Mouse (Mus musculus): ENCODE results near the gene Alox5ap. TPM values are rescaled to one million over a fixed set of nuclear protein-coding genes. Genes with fewer than 3 reads are reported as not detected.

The Alox5ap gene
- total RNA-seq, 2 experiments from 2014 or later: 9.4 to 10.0 TPM

- DNase-seq (ENCODE audit: low spot score in 2 of 2): no peak
These were observed 6.9 kb upstream of the Alox5ap start for GRCm38 (mm10) chr5:149257518-149258281.

GRCm38 (mm10) chr5:149259093-149259492 lies 5.5 kb upstream of the Alox5ap start:
- DNase-seq (ENCODE audit: low spot score in 2 of 2): no peak

DNA sequence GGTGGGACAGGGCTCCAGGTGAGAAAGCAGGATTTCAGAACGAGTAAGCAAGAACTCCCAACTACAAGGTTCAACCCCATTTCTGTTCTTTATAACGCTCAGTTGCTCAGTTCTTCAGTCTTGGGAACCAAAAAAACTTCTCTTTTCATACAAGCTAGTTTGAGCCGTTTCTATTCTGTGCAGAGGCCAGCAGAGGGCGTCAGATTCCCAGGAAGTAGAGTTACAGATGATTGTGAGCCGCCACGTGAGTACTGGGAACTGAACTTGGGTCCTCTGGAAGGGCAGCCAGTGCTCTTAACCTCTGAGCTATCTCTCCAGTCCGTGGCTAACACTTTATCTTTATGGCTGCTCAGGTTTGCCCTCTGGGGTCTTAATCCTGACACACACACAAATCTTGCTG lies 3.1 kb upstream of the Alox5ap start:
- no peak for DNase-seq (ENCODE audit: low spot score in 2 of 2)

DNA sequence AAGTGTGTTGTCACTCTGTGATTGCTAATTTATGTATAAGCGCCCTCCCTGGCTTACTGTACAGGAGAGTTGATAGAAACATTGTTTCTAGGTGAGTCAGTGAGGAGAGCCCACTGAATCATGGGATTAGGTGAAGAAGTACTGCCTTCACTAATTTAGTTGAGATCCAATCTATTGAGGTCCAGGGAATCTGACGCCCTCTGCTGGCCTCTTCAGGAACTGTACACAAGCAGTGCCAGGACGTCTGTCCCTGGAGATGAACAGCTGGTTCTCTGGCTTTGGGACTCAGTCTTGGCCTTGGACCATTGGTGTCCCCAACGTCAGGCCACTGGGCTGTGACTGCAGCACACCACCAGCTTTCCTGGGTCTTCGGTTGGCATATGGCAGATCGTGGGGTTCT lies 2.7 kb upstream of the Alox5ap start:
- no peak for DNase-seq (ENCODE audit: low spot score in 2 of 2)

DNA sequence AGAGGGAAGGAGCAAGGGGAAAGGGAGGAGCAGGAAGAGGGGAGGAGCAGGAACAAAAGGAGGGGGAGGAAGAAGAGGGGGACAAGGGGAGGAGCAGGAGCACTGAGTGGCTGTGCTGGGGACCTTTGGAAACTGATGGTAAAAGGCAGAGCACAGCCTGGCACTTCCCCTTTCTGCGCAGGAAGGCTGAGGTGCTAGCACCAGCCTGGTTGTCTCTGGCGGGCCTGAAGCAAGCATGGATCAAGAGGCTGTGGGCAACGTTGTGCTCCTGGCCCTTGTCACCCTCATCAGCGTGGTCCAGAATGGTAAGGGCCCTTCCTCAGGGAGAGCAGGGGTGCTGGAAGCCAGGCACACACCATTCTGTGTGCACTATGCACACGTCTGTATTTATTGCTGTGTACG lies 312 bp downstream of the Alox5ap start:
- DNase-seq (ENCODE audit: low spot score in 2 of 2): no peak

- no peak for DNase-seq (ENCODE audit: low spot score in 2 of 2)
These were observed 2.2 kb downstream of the Alox5ap start for GRCm38 (mm10) chr5:149266761-149267221.

DNA sequence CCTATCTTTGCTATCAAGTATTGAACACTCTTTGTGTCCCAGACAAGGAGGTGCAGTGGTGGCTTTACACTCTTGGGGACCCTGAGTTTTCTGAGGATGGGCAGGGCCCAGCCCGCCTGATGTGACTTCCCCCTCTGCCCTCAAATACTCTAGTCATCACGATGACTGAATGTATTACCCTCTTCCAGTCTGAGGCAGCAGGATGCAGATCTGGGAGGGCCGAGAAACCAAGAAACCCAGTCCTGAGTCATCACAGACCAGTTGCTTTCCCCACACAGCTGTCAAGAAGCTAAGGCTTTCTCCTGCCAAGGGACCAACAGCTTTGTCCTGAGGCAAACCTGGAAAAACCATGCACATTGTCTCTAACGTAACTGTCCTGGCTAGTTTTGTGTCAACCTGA lies 2.9 kb downstream of the Alox5ap start:
- DNase-seq (ENCODE audit: low spot score in 2 of 2): no peak

DNA sequence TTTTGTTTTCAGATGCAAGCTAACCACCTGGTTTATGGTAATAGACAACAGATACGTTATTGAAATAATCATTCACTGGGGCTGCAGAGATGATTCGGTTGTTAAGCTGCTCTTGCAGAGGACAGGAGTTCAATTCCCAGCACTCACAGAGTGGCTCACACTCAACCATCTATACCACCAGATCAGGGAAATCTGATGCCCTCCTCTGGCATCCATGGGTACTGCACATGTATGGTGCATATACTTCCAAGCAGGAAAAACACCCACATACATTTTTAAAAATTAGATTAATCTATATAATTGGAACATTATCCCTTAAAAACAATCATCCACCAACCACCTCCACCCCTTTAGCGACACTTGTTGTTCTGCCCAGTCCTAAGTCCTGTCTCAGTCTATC lies 6.7 kb downstream of the Alox5ap start:
- DNase-seq (ENCODE audit: low spot score in 2 of 2): no peak

DNA sequence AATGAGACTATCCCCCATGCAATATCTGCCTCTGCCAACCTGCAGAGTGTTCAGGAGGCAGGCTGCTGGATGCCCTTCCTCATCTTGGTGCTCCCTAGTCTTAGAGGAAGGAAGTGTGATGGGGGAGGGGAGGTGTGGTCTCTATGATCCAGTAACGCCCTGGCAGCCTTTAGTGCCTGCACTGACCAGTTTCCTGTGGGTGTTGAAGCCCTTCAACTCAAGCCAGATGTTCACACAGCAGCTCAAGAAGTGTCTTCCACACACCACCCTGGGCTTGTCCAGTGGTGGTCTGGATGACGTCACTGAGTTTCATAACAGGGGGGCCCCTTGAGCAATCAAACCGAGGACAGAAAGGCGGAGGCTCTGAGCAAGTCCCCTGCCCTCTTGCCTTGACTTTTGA lies 8.0 kb downstream of the Alox5ap start:
- DNase-seq (ENCODE audit: low spot score in 2 of 2): no peak

DNA sequence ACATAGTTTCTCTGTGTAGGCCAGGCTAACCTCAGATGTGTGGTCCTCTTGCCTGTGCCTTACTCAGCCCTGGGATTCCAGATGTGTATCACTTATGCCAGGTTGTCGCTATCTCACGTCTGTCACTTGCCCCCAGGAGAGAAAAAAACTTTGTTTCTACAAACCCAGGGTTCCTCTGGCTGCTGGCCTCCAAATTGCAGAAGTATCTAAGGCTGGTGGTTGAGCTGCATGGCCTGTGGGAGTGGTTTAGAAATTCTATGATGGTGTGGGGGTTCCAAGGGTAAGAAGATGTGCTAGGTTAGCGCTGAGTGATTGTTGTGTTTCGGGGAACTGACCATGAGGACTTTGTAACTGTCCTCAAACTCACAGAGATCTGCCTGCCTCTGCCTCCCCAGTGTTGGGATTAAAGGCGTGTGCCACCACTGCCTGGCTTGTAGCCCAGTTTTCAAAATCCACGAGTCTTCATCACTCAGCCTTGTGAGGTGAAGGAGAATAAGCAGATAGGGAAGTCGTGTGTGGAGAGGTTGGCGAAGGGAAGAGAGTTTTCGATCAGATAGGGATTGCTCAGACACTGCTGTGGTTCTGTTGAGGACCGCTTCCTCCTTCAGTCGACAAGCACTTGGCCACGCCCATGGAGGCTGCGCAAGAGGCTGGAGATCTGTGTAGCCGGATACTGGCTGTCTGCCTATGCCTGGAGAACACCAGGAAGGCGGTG lies 10.0 kb downstream of the Alox5ap start:
- DNase-seq (ENCODE audit: low spot score in 2 of 2): no peak

GRCm38 (mm10) chr5:149275105-149275494 lies 10.5 kb downstream of the Alox5ap start:
- DNase-seq (ENCODE audit: low spot score in 2 of 2): no peak

GRCm38 (mm10) chr5:149277529-149277928 lies 13.0 kb downstream of the Alox5ap start:
- no peak for DNase-seq (ENCODE audit: low spot score in 2 of 2)

DNA sequence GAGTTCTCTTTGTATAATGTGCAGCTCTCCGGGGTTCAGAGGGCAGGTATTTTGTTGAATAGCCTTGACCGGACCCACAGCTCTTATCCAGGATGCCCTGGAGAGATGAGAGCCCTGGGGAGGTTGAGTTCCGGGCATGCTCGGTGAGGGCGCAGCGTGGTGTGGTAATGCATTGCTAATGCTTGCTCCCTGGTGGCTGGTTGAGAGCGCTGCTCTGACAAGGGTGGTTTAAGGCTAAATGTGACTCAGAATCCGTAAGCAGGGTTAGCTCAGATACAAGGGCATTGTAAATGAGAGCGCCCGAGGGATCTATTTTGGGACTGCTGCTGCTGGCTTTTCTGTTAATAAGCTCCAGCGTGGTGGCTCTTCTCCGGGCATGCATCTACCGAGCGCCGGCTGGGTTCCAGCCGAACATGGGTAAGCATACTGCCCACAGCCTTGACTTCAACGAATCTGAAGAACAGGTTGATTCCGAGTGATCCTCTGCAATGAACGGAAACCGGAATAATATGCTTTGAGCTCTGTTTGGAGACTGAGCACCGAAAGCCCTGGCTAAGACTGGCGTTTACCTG lies 14.8 kb downstream of the Alox5ap start:
- DNase-seq (ENCODE audit: low spot score in 2 of 2): peak; percentile 40 to 45

DNA sequence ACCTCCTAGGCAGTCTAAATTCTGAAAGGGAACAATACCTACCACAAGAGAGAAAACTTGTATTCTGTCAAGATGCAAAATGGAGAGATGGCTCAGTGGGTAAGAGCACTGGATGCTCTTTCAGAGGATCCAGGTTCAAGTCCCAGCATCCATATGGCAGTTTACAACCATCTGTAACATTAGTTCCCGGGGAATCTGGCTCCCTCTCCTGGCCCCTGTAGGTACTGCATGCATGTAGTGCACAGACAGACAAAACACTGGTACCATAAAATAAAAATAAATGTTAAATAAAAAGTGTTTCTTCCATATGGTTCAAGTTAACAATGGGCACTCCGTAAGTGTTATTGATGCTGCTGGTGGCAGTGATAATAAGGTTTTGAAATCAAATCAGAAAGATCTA lies 18.4 kb downstream of the Alox5ap start:
- no peak for DNase-seq (ENCODE audit: low spot score in 2 of 2)

DNA sequence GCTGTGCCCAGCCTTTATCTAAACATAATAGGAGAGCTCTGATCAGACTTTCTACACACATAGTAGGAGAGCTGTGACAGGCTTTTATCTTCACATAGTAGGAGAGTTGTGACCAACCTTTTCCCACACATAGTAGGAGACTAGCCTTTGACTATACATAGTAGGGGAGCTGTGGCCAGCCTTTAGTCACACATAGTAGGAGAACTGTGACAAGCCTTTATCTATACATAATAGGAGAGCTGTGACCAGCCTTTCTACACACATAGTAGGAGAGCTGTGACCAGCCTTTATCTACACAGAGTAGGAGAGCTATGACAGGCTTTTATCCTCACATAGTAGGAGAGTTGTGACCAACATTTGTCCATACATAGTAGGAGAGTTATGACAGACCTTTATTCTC lies 19.3 kb downstream of the Alox5ap start:
- no peak for DNase-seq (ENCODE audit: low spot score in 2 of 2)

- no peak for DNase-seq (ENCODE audit: low spot score in 2 of 2)
These were observed 21.5 kb downstream of the Alox5ap start for GRCm38 (mm10) chr5:149286021-149286420.

DNA sequence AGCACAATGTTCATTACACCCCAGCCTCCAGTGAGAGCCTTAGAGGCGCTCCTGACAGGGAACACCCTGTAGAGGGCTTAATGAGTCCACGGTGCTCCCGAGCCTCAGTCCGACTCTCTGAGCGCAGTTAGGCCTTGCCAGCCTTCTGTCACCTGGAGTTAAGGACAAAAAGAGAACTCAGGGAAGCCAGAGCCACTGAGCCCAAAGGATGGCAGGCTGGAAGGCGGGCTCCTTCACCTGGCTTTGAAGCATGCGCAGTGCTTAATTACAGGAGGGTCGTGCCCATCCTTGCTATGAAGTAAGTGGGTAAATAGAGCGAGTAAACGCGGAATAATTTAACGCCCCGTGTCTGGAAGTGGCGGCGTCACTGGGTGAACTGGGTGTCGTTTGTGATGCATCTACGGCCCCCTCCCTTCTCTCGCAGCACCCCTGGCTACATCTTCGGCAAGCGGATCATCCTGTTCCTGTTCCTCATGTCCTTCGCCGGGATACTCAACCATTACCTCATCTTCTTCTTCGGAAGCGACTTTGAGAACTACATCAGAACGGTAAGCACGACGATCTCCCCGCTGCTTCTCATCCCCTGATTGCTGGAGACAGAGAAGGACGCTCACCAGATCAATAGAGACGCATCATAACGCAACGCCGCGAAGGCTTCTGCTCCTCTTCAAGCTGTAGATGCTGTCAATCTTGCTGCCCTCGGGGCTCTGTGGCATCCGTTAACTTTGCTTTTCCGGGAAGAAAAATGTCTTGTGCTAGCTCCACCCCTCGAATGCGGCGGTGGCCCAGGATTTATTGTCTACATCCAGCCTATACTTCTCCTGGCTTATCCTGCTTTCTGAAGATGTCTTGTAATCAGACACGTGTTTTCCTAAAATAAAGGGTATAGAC lies 22.8 kb downstream of the Alox5ap start:
- peak; percentile 22 to 25 for DNase-seq (ENCODE audit: low spot score in 2 of 2)

GRCm38 (mm10) chr5:149291266-149291665 lies 26.7 kb downstream of the Alox5ap start:
- no peak for DNase-seq (ENCODE audit: low spot score in 2 of 2)

GRCm38 (mm10) chr5:149293071-149293470 lies 28.5 kb downstream of the Alox5ap start:
- peak in 1 of 2 experiments; percentile 48 for DNase-seq (ENCODE audit: low spot score in 2 of 2)

DNA sequence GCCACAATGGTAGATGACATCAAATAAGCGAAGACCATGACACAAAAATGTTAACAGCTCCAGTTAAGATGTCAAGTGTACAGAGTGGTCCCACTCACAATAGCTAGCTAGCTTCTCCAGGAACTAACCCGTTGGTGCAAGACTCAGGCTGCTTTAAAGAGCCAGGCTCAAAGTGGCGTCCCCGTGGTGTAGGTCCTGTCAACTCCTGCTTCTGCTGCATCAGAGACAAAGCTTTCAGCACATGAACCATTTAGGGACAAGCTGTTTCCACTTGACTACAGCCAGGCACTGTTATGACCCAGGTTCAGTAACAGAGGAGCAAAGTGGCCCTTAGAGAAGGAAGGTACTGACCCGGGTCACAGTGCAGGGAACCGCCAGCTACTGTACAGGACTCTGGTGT lies 32.2 kb downstream of the Alox5ap start:
- DNase-seq (ENCODE audit: low spot score in 2 of 2): no peak

DNA sequence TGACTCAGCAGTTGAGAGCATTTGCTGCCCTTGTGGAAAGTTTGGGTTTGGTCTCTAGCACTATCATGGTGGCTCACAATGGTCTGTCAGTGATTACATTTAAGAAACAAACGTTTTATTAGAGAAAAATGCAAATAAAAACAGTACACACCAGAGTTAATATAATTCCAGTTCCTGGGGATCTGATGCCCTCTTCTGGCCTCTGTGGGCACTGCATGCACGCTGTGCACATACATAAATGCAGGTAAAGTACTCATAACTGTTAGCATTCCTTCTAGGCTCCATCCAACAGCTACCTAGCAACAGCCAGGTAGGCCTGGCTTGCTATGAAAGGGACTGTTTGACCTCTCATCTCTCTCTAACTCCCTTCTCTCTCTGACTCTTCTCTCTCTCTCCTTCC lies 32.9 kb downstream of the Alox5ap start:
- DNase-seq (ENCODE audit: low spot score in 2 of 2): no peak

Measured in left cerebral cortex, adult 18-20 months (tissue).